Mouse (Mus musculus): Measurements from ENCODE around the gene Jak3.

DNA sequence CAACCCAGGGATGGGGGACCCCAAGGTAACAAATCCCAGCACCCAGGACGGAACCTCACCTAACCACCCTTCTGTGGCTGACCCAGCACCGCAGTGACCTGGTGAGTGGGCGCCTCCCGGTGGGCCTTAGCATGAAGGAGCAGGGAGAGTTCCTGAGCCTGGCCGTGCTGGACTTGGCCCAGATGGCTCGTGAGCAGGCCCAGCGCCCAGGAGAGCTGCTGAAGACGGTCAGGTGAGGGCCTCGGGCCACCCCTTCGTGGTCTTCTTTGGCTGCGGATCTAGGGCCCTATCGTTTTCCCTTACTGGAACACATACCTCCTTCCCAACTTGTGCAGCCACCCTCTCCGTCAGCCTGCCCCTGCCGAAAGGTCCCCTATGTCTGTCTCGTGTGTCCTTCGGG is 3.0 kb downstream of the Jak3 start:
- no peak for TF ChIP-seq POLR2A (IDR thresholded peaks at IDR 0.05; ENCODE audit: low read depth, low read length)
- no peak for TF ChIP-seq SIN3A (IDR thresholded peaks at IDR 0.05; ENCODE audit: low read length)
- TF ChIP-seq CTCF (conservative IDR thresholded peaks at IDR 0.05 in 1 of 2, IDR thresholded peaks at IDR 0.05 in 1 of 2; ENCODE audit: low read depth in 2 of 2, low read length in 2 of 2): peak in 1 of 2 experiments; percentile 10; a peak in 1 of 4 replicates
- no peak for TF ChIP-seq IRF4 (IDR thresholded peaks at IDR 0.05; ENCODE audit: low read depth, low read length)
- no peak for TF ChIP-seq MAFK (IDR thresholded peaks at IDR 0.05; ENCODE audit: insufficient replicate concordance, low read length)
- 0 out of 2 replicates have a peak, but pooled peaks have one; percentile 14 for TF ChIP-seq NRF1 (IDR thresholded peaks at IDR 0.05; ENCODE audit: low read depth, low read length)
- TF ChIP-seq GABPA (IDR thresholded peaks at IDR 0.05; ENCODE audit: insufficient replicate concordance, low read depth, low read length): no peak
- no peak for TF ChIP-seq HCFC1 (IDR thresholded peaks at IDR 0.05; ENCODE audit: low read depth, low read length)
- no peak for TF ChIP-seq ZKSCAN1 (IDR thresholded peaks at IDR 0.05; ENCODE audit: borderline replicate concordance, low read depth, low read length)
- TF ChIP-seq RCOR1 (conservative IDR thresholded peaks at IDR 0.05; ENCODE audit: low read depth, low read length): no peak
- no peak for TF ChIP-seq CHD2 (IDR thresholded peaks at IDR 0.05; ENCODE audit: low read length)
- no peak for TF ChIP-seq E2F4 (IDR thresholded peaks at IDR 0.05; ENCODE audit: insufficient replicate concordance, low read depth, low read length)
- TF ChIP-seq EP300 (IDR thresholded peaks at IDR 0.05; ENCODE audit: low read length): no peak
- TF ChIP-seq MEF2A (IDR thresholded peaks at IDR 0.05; ENCODE audit: borderline replicate concordance, low read depth, low read length): no peak
